Mouse (Mus musculus) retina, adult 2 months (tissue): Measurements from ENCODE around the gene Cav3.

Source experiments
- DNase-seq: peaks from one replicate; pipeline ENCODE4 v3.0.0-alpha.2; 2012; ENCODE audit warnings: low read depth, low spot score

Cav3 gene

DNA sequence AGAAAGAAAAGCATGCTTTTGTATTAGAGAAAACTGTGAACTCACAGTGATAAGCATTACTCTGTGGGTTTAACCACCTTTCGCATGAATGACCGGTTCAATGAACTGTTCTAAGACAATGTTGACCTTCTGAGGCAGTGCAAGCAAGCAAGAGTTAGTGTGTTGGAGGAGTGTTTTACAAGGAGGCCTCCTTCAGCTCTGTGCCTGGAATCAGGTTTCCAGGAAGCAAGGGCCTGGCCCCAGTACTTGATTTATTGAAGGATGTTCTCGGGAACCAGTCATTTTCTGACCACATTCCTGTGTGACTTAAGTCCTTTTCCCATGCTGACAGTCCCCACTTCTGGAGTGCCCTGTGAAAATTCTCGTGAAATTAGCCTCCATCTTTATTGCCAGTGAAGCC lies 35.9 kb downstream of the Cav3 start:
- no peak for DNase-seq

DNA sequence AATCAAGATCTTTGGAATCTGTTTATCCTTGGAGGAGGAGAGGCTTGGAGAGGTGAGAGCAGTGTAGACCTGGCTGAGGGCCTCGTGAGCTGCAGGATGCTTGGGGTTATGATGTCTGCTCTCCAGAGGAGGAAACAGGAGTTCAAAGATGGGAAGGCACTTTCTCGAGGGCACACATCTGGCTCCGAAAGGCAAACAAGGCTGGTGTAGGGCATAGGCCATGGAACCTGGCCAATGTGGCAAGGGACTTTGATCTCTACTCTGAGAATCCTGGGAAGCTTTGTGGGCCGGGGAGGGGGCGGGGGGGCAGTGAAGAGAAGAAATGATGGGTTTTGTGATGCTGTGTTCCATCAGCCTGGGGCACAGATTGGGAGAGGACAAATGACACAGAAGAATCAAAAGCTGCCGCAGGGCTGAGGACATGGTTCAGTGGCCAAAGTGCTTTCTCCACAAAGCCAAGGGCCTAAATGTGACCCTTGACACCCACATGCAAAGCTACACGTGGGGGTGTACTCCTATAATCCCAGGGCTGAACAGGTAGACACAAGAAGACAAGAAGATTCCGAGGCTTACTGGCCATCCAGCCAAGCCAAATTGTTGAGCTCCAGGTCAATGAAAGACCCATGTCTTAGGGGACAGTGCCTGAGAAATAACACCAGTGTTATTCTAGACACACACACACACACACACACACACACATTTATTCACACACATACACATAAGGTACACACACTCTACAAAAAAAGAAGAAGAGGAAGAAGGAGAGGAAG lies 37.2 kb downstream of the Cav3 start:
- DNase-seq: no peak

DNA sequence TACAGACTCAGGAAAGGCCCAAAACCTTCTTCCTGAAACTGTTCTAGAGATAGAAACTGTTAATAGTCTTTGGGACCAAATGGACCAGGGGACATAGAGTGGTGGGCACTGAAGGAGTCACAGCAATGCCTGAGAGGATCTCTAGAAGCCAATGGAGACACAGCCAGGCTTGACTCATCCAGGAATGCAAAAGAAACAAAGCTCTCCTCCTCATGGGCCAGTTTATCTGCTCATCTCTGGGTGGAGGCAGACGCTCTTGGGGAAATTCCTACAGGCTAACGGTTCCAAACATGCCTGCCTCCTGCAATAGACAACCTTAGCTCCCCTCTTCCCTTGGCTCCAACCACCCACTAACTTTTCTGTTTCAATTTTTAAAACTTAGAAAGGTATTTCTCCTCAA lies 38.2 kb downstream of the Cav3 start:
- DNase-seq: no peak

DNA sequence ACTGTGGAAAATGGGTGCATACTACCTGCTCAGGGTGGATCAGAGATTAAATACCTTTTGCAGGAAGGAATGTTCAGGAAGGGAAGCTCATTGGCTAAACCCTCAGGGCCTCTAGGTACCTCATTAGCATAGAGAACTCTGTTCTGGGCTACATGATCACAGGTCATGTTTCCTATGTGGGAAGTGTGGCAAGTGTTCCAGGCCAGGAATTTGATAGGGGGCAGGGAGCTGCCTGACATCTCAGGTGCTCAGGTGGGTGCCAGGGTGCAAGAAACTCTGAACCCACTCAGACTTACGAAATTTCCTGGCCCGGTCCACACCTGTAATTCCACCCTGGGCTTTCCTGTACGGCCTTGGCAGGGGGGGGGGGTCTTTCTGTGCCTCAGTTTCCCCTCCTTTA lies 39.4 kb downstream of the Cav3 start:
- no peak for DNase-seq

DNA sequence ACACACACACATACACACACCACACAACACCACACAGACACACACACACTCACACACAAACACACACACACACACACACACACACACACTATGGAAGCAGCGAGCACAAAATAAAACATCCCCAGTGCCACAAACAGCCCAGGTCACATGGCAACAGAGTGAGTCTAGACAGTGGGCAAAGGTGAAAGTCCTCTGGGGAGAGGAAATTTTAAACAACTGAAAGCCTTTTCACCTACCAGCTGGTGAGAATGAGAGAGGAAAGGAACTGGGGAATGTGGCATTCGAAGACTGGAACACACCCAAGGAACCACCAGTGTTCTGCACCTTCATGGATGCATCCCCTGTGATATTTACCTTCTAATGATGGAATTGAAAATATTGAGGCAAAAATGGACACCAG lies 40.2 kb downstream of the Cav3 start:
- DNase-seq: no peak

DNA sequence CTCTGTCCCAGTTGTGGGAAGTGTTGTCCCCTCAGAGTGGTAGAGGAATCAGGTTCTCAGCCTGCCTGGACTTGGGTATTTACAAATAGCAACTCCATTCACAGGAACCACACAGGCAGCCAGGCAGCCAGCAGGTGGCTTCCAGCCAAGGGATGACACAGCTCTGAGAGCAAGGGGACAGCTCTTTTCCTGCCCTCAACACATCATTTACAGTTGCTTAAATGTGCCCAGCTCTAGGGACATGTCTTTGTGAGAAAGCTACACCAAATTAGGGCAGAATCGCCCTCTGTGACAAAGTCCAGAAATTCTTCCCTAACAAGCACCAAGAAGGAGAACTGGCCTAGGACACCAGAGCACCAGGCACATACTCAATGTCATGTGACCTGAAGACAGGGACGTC lies 41.9 kb downstream of the Cav3 start:
- no peak for DNase-seq

DNA sequence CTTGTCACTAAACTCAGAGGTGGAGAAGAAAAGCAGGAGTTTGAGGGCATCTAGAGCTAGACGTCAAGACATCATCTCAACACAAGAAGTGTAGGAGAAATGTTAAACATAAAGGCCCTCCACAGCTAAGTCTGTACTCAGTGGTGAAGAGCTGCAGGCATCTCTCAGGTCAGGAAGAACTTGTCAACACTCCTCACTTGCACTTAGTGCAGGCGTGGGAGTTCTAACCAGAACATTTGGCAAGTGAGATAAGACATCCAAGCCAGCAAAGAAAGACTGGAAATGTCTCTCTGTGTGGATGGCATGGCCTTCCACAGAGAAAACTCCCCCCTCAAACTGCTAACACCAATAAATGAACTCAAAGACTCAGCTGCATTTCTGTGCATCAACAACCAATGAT lies 48.3 kb downstream of the Cav3 start:
- DNase-seq: no peak

DNA sequence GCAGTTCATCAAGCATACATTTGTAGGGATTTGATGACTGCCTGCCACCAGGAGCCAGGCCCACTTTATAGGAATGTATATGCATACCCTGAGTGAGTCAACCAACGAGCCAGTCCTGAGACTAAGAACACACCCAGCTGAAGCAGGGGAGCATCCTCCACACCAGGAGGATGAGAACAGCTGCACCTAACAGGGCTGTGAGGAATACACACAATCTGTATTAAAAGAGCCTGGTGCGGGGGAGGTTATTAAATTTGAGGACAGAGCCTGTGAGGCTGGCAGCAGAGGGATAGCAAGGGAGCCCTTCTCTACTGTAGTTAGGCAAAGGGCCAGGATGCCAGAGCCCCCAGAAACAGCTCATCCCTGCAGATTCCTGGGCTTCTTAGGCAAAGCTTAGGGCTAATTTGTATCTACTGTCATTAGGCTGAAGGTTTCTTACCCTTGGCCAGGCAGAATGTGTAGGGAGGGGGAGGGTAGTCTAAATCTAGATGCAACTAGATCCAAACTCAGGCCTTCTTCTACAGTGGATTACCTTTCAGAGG lies 50.4 kb downstream of the Cav3 start:
- DNase-seq: no peak

DNA sequence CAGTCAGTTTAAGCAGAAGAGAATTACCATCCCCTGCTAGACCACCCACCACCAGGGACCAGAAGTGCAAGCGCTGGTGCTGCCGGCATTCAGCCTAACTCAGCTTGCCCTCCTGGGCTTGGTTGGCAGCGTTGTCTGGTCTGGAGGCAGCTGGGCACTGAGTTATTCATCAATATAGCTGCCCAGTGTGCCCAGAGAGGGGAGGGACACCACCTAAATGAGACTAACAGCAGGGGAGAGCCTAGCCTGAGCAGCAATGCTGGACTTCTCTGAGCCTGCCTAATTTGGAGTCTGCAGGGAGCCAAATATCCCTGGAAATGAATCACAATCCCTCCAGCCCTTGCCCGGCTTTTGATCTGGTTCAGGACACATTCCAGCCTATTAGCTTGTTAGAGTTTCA lies 51.0 kb downstream of the Cav3 start:
- no peak for DNase-seq

DNA sequence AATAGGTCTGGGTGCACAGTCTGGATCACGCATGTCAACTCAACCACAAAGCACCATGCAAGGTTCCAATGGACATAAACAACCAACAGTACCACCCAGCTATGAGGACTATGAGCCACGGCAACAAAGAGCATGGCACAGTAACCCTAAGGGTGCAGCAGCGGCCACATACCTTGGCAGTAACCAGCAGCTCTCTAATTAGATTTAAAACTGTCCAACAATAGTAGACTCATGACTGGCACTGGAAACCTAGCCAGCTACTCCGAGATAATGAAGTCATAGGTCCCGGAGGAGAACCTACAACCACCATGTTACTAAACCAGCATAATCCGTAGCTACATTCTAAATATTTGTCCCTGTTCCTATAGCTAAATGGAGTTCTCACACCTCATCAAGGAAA lies 55.3 kb downstream of the Cav3 start:
- no peak for DNase-seq

DNA sequence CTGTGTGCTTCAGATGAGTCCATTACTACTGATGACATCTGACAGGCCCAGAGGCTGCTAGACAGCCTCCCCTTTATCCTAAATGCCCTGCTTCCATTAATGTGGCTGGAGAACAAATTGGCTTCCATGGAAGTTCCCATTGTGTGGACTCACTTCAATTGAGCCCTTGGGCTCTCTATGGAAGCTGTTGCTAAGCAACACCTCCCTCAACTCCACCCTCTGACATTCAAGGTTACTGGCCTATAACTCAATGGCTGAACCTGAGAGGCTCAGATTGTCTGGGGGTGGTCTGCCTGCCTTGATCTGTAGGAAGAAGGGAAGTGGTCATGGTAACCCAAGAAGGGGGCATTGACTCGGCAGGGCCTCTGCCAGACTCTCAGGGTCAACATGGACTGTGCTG lies 57.2 kb downstream of the Cav3 start:
- no peak for DNase-seq

DNA sequence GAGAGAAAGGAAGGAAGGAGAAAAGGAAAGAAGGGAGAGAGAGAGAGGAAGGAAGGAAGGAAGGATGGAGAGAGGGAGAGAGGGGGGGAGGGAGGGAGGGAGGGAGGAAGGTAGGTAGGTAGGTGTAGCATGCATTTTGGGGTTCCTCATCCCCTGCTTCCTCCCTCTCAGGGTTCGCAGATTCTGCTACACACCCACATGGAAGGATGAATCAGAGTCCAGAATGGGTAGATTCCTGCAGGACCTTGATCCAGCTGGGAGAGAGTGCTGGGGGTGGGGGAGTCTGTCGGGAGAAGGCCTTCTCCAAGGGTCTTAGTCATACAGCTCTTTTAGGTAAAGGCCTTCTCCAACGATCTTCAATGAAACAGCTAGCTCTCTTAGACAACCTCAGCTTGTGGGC lies 58.3 kb downstream of the Cav3 start:
- no peak for DNase-seq

DNA sequence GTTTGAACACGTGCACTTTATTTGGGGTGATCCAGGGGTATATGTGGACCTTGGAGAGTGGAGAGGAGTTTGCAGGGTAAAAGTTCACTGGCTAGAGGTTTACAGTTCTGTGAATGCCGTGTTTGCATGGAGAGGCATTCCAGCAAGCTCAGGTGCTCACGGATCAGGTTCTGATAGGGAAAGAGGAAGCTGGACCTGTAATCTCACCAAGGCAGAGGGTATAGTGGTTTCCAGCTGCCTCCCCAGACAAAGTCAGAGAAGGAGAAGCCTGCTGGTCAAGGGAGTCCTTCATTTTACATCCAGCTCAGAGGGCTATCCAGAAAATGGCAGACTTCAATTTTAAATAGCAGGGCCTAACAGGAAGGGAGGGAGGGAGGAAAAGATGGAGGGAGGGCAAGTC lies 58.7 kb downstream of the Cav3 start:
- DNase-seq: no peak
